Comparison of ENCODE assay signal across 7 mouse cellular contexts in the genomic region with DNA sequence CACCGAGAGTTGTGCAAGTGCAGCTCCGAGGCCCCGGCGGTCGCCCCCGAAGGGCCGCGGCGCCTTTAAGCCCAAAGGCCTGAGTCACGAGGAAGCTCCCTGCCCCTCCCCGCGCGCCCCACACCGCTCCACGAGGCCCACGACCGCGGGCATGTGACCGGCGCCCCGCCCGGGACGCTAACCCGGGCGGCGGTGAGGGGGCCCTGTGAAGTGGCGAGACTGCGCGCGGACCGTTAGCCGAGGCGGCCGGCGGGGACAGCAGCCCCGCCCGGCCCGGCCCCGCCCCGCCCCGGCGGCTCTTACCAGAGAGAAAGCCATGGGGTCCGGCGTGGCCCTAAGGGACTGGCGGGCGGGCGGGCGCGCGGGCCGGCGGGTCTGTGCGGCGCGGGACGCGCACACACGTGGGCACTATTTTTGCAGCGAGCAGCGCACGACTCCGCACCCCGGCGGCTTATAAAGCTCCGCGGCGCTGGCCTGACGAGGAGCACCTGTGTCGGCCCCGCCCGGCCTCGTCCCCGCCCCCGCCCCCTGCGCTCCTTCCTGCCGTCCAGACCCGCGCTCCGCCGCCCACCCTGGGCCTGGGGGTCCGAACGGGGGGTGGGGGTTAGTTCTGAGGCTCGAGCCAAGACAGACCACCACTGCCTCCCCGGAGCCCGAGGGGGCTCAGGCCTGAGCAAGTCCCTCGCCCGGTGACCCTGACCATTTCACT. TPM values are rescaled to one million over a fixed set of nuclear protein-coding genes. Genes with fewer than 3 reads are reported as not detected.
A peak's percentile ranks its signal among the peaks of the same experiment; 100 is the strongest.
DNase-seq lines count a peak whose midpoint lies in the region; ATAC-seq lines count a peak whose summit lies in the region.

No protein-coding gene starts in this region.

- peak overlapping the region; percentile 63 for H3K9ac ChIP-seq in hindbrain, embryonic 16.5 days (ENCODE audit: low read depth, low read length)

- peak overlapping the region; percentile 67 for H3K4me3 ChIP-seq in hindbrain, embryonic 16.5 days (ENCODE audit: low read length)

- peak; percentile 88 for DNase-seq in adrenal gland, adult 2 months
- DNase-seq in cerebellum, adult 9-11 months, result peak; percentile 54
- peak; percentile 66 for DNase-seq in gastrocnemius, postnatal 10 days
- DNase-seq in left cerebral cortex, postnatal 14 days (ENCODE audit: low spot score in 2 of 2), result peak; percentile 62 to 63
- peak; percentile 27 to 45 for DNase-seq in lung, postnatal 4 days
- peak; percentile 56 for DNase-seq in skeletal muscle tissue, adult 2 months (ENCODE audit: low read depth, low spot score)

- H3K36me3 ChIP-seq in hindbrain, embryonic 16.5 days (ENCODE audit: control insufficient read depth, insufficient read depth, low read length), result no peaks in the 10 kb centered on the region

- no peaks in the 10 kb centered on the region for H3K9me3 ChIP-seq in hindbrain, embryonic 16.5 days (ENCODE audit: control insufficient read depth, low read length)

- 1% methylated on average over 37 of the region's 87 CpGs for WGBS in hindbrain, embryonic 16.5 days

- peaks cover 20% of the 10 kb centered on the region for H3K4me1 ChIP-seq in hindbrain, embryonic 16.5 days (ENCODE audit: control insufficient read depth, insufficient read depth, low read depth, low read length)

- no peak overlapping the region for H3K27ac ChIP-seq in hindbrain, embryonic 16.5 days (ENCODE audit: low read depth, low read length)

- H3K4me2 ChIP-seq in hindbrain, embryonic 16.5 days (ENCODE audit: low read length), result peak overlapping the region; percentile 79

- ATAC-seq in hindbrain, embryonic 16.5 days, result peak; percentile 63

- H3K27me3 ChIP-seq in hindbrain, embryonic 16.5 days (replicated peaks; ENCODE audit: control insufficient read depth, insufficient read depth, low read length), result peaks cover 22% of the 10 kb centered on the region

- intact Hi-C loops in left cerebral cortex, postnatal 14 days (cut with DNase I), result loop anchor here (5.0 to 10.0 kb wide), 3 partner anchors 38 to 320 kb away; a partner anchor contains a TSS

RNA-seq across cellular contexts. Expression of a gene that starts 0.8 kb away (rescaled TPM):
- 10 to 100 TPM; 26.2 to 34.6 TPM for total RNA-seq in adrenal gland, adult 2 months (2021)
- polyA plus RNA-seq in adrenal gland, adult 2 months (2012; rRNA removed), result 14.2 and 15.3 TPM in 2 replicates
- 10 to 100 TPM; 10.5 to 17.4 TPM for total RNA-seq in gastrocnemius, postnatal 10 days (2021)
- 8.3 and 8.4 TPM in 2 replicates for polyA plus RNA-seq in hindbrain, embryonic 16.5 days (2015; fragmentation: Nextera tagmentation; extraction: Ambion mirVana)
- total RNA-seq in left cerebral cortex, postnatal 14 days (2021), result 10 to 100 TPM; 36.1 to 37.0 TPM

RNA-seq across cellular contexts. Expression of a gene that starts 39.2 kb away (rescaled TPM):
- total RNA-seq in adrenal gland, adult 2 months (2021), result 10 to 100 TPM in 1 of 2 experiments, 1 to 10 TPM in 1; 8.7 to 15.4 TPM
- polyA plus RNA-seq in adrenal gland, adult 2 months (2012; rRNA removed), result 7.4 and 9.5 TPM in 2 replicates
- total RNA-seq in gastrocnemius, postnatal 10 days (2021), result 1 to 10 TPM; 4.5 to 4.9 TPM
- 149 and 164 TPM in 2 replicates for polyA plus RNA-seq in hindbrain, embryonic 16.5 days (2015; fragmentation: Nextera tagmentation; extraction: Ambion mirVana)
- total RNA-seq in left cerebral cortex, postnatal 14 days (2021), result 100 to 1,000 TPM; 144 to 149 TPM

RNA-seq across cellular contexts. Expression of a gene that starts 43.6 kb away (rescaled TPM):
- not detected for total RNA-seq in adrenal gland, adult 2 months (2021)
- not detected in 2 replicates for polyA plus RNA-seq in adrenal gland, adult 2 months (2012; rRNA removed)
- total RNA-seq in gastrocnemius, postnatal 10 days (2021), result not detected
- not detected in 2 replicates for polyA plus RNA-seq in hindbrain, embryonic 16.5 days (2015; fragmentation: Nextera tagmentation; extraction: Ambion mirVana)
- total RNA-seq in left cerebral cortex, postnatal 14 days (2021), result not detected

Comparison
In these comparisons a context has a peak if more than half of its experiments do, and no peak if none do; other contexts are left out.
1. DNase-seq: peak in every context shown above with its lines; median percentile 88 in adrenal gland, adult 2 months; 66 in gastrocnemius, postnatal 10 days; 62 in left cerebral cortex, postnatal 14 days; 56 in skeletal muscle tissue, adult 2 months; 54 in cerebellum, adult 9-11 months; 36 in lung, postnatal 4 days.
2. RNA of a gene that starts 39.2 kb away (total RNA-seq): 144 to 149 TPM in left cerebral cortex, postnatal 14 days; 8.7 to 15.4 TPM in adrenal gland, adult 2 months and 4.5 to 4.9 TPM in gastrocnemius, postnatal 10 days; every median in the first group is over 4 times any median in the second.